Mouse (Mus musculus) midbrain, embryonic 16.5 days (tissue): ENCODE measurements around the gene Ndufa11. TPM values are rescaled to one million over a fixed set of nuclear protein-coding genes. Genes with fewer than 3 reads are reported as not detected.

ENCODE experiments used
- ATAC-seq: fragments of 200-750 bp; cut with Nextera tagmentation; 2 replicates; pipeline ENCODE4 v1.8.0; 2017; ENCODE audit warnings: moderate TSS enrichment
- H3K27ac ChIP-seq: fragments of 300-500 bp; sonication (generic); 2 replicates; pipeline ENCODE4 v1.5.1; 2014; ENCODE audit warnings: mild to moderate bottlenecking, low read length, mixed read lengths
- H3K27me3 ChIP-seq: fragments of 300-500 bp; sonication (generic); 2 replicates; pipeline ENCODE4 v1.6.1; 2014; ENCODE audit warnings: low read depth, low read length, mixed read lengths; ENCODE audit not compliant: control insufficient read depth, insufficient read depth
- H3K36me3 ChIP-seq: fragments of 300-500 bp; sonication (generic); 2 replicates; pipeline ENCODE4 v1.6.1; 2014; ENCODE audit warnings: mild to moderate bottlenecking, low read length, moderate library complexity, mixed read lengths; ENCODE audit not compliant: control insufficient read depth, insufficient read depth
- H3K4me1 ChIP-seq: fragments of 300-500 bp; sonication (generic); 2 replicates; pipeline ENCODE4 v1.6.1; 2014; ENCODE audit warnings: mild to moderate bottlenecking, low read length, mixed read lengths; ENCODE audit not compliant: control insufficient read depth, insufficient read depth
- H3K4me2 ChIP-seq: fragments of 300-500 bp; sonication (generic); 2 replicates; pipeline ENCODE4 v1.6.1; 2014; ENCODE audit warnings: mild to moderate bottlenecking, low read length, mixed read lengths
- H3K4me3 ChIP-seq: fragments of 300-500 bp; sonication (generic); 2 replicates; pipeline ENCODE4 v1.5.1; 2014; ENCODE audit warnings: low read depth, mild to moderate bottlenecking, low read length, moderate library complexity, mixed read lengths
- H3K9ac ChIP-seq: fragments of 300-500 bp; sonication (generic); 2 replicates; pipeline ENCODE4 v1.6.1; 2014; ENCODE audit warnings: low read depth, low read length, mixed read lengths
- H3K9me3 ChIP-seq: fragments of 300-500 bp; sonication (generic); replicated peaks from 2 replicates; pipeline ENCODE4 v1.6.1; 2014; ENCODE audit warnings: mild to moderate bottlenecking, low read length, mixed read lengths; ENCODE audit not compliant: control insufficient read depth, poor library complexity, severe bottlenecking
- WGBS: fragments of 180-500 bp; shearing (Covaris S2); extraction: QIAGEN DNeasy Blood & Tissue Kit; methylation state at CpG from one replicate; pipeline ENCODE4 v1.1.7; 2014; 5-methylcytosine and 5-hydroxymethylcytosine counted together
- polyA plus RNA-seq: library from polyadenylated mRNA; unstranded; fragments of >200 nt; fragmentation: Nextera tagmentation; extraction: Ambion mirVana; gene quantifications from 2 replicates; pipeline ENCODE4 v1.2.1, GENCODE M21; 2015

Ndufa11 gene
- polyA plus RNA-seq, 1 experiment from 2014 or later: 497 TPM

DNA sequence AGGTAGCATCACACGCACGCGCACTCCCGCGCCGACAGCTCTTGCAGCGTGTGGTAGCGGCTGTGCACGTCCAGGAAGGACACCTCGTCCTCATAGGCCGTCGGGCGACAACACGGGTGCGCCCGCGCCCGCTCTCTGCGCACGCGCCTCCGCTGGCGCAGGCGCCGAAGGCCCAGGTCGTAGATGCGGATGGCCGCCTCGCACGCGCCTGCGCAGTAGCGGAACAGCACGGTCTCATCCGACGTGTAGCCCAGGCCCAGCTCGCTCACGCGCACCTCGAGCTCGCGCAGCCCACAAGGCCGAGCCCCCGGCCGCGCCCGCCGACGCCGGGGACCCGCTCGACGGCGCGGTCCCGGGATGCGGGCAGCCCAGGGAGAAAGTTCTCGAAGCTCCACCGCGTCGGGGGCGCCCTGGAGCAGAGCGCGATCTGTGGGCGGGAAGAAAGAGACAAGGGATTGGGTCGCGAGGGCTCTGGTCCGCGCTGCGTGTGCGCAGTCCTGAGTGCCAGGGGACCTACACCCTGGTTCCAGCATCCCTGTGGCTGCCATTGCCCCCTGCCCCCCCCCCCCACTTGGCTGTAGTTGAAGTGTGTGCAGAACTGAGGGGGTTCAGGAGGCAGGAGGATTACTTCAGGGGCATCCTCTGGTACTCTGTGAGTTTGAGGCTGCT lies 34.0 kb downstream of the Ndufa11 start:
- Histone ChIP-seq H3K27me3 (peaks cover 53% of the 10 kb centered on the region), H3K36me3 (no peaks in the 10 kb centered on the region), H3K9ac (peak overlapping the region; percentile 52; the same call in 1 of the 2 replicates), H3K27ac (no peak overlapping the region), H3K9me3 (no peaks in the 10 kb centered on the region), H3K4me1 (no peaks in the 10 kb centered on the region), H3K4me2 (peak overlapping the region; percentile 55), H3K4me3 (peak overlapping the region; percentile 37)
- WGBS: 18% methylated on average over 65 of the region's 71 CpGs
- ATAC-seq: peak; percentile 85

GRCm38 (mm10) chr17:56753452-56753851 lies 35.9 kb downstream of the Ndufa11 start:
- Histone ChIP-seq H3K4me2 (no peak overlapping the region), H3K27ac (no peak overlapping the region), H3K4me1 (peaks cover 14% of the 10 kb centered on the region), H3K9me3 (no peaks in the 10 kb centered on the region), H3K4me3 (no peak overlapping the region), H3K9ac (no peak overlapping the region), H3K27me3 (peaks cover 72% of the 10 kb centered on the region), H3K36me3 (no peaks in the 10 kb centered on the region)
- 23% methylated on average over 15 of the region's 15 CpGs for WGBS
- no peak for ATAC-seq

DNA sequence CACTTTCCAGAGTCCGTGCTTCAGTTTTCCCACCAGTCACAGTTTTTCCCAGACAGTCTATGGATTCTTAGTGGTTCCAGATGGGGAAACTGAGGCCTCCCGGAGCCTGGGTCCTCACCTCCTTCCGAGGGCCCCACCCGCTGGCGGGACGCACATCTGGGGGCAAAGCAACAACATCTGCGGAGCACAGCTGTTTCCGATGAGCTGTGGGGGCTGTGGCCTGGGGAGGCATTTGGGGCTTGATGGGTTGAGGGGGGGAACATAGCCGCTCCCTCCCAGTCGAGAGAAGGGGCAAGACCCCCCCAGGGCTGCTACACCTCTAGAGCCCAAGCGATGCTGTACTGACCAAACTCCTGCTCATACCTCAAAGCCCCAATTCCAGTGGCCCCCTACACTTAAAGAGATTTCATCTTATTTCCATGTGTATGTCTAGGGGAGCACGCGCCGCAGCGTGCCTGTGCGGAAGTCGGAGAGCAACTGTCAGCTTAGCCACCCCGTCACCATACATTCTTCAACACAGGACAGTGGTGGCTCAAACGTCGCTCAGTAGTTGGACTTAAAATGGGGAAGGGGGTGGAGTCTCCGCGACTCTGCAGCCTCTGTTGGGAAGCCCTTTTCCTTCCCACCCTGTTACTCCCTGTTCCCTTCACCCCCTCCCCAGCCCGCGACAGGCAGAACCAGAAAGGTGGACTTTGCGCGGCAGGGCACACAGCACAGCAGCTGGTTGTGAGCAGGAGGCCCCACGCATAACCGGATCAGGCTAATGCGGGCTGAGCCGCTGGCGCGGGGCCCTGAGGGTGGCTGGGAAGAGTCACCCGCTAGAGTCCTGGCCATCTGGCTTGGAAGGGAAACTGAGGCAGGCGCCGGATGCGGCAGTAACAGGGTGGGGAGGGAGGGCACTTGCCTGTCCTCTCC lies 37.0 kb downstream of the Ndufa11 start:
- H3K27ac ChIP-seq: no peak overlapping the region
- no peak overlapping the region for H3K4me3 ChIP-seq
- no peak overlapping the region for H3K4me2 ChIP-seq
- H3K4me1 ChIP-seq: peaks cover 14% of the 10 kb centered on the region
- H3K36me3 ChIP-seq: no peaks in the 10 kb centered on the region
- no peaks in the 10 kb centered on the region for H3K9me3 ChIP-seq
- H3K27me3 ChIP-seq: peaks cover 71% of the 10 kb centered on the region
- ATAC-seq: no peak
- 13% methylated on average over 36 of the region's 36 CpGs for WGBS
- H3K9ac ChIP-seq: no peak overlapping the region

GRCm38 (mm10) chr17:56756703-56757399 lies 39.3 kb downstream of the Ndufa11 start:
- Histone ChIP-seq H3K9me3 (no peaks in the 10 kb centered on the region), H3K4me1 (peaks cover 14% of the 10 kb centered on the region), H3K27me3 (peaks cover 66% of the 10 kb centered on the region), H3K9ac (peak overlapping the region; percentile 61), H3K4me2 (peak overlapping the region; percentile 86), H3K36me3 (no peaks in the 10 kb centered on the region), H3K27ac (no peak overlapping the region), H3K4me3 (peak overlapping the region; percentile 47)
- WGBS: 2% methylated on average over 46 of the region's 51 CpGs
- ATAC-seq: no peak

DNA sequence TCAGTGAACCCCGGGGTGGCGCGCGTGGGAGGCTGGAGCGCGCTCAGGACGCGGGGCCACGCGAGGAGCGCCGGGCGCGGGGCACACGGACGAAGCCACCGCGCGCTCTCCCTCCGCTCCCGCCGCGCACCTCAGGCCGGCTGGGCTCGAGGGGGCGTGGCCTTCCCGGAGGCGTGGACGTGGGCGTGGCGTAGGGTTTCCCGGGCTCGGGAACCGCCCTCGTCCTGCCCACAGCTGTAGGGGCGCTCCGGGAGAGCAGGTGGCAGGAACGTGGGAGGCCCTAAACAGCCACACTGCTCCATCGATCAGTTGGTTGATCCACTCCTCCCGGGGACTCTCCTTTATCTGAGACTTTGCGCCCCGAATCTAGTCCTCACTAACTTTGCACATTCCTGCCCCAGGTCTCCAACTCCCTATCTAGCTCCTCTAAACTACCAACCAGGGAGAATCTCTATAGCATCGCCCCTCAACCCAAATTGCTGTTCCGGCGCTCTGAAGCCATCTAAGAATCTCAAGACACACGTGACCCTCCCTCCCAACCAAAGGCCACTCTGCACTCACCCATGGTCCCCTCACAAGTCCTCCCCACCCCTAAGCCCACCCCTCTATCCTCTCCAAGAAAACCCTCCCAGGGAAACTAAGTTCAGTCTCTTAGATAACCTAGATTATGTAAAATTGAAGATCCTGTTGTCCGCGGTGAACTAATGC lies 40.0 kb downstream of the Ndufa11 start, which contains the start of gene Nrtn:
Gene Nrtn (minus strand): TSS at position 115 of the 708 bp plus-strand sequence.
- WGBS: under 1% methylated on average over 40 of the region's 48 CpGs
- no peaks in the 10 kb centered on the region for H3K9me3 ChIP-seq
- H3K4me1 ChIP-seq: peaks cover 17% of the 10 kb centered on the region
- ATAC-seq: no peak
- H3K4me2 ChIP-seq: peak within 1 kb of the TSS; percentile 86
- H3K4me3 ChIP-seq: peak within 1 kb of the TSS; percentile 47
- H3K36me3 ChIP-seq: no peaks in the 10 kb centered on the region
- H3K27me3 ChIP-seq: peaks cover 60% of the 10 kb centered on the region
- no peak within 1 kb of the TSS for H3K27ac ChIP-seq
- H3K9ac ChIP-seq: peak within 1 kb of the TSS; percentile 61

DNA sequence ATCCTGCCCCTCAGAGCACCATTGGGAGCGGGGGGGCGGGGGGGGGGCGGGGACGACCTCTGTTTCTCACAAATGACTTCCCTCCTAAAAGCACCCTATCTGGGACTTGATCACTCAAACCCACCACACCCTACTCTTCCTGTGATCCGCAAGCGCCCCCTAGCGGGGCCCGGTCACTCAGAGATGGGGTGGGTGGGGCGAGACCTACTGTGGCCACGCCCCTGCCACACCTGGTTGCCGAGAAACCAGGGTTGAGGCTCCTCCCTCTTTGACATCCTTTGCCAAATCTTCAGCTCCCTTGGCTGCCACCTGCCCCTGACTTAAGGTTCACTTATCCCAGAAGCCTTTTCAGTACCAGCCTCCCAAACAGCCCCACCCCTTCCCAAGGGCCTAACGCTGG lies 40.6 kb downstream of the Ndufa11 start:
- Histone ChIP-seq H3K9me3 (no peaks in the 10 kb centered on the region), H3K9ac (no peak overlapping the region), H3K4me1 (peaks cover 23% of the 10 kb centered on the region), H3K27me3 (peaks cover 55% of the 10 kb centered on the region), H3K4me3 (no peak overlapping the region), H3K36me3 (no peaks in the 10 kb centered on the region), H3K27ac (no peak overlapping the region), H3K4me2 (no peak overlapping the region)
- ATAC-seq: no peak
- 5% methylated on average over 12 of the region's 12 CpGs for WGBS

- Histone ChIP-seq H3K9me3 (no peaks in the 10 kb centered on the region), H3K27me3 (peaks cover 43% of the 10 kb centered on the region), H3K4me2 (no peak overlapping the region), H3K36me3 (no peaks in the 10 kb centered on the region), H3K27ac (no peak overlapping the region), H3K4me3 (no peak overlapping the region), H3K9ac (no peak overlapping the region), H3K4me1 (peaks cover 29% of the 10 kb centered on the region)
- WGBS: 49% methylated on average over 7 of the region's 7 CpGs
- ATAC-seq: no peak
Measured at GRCm38 (mm10) chr17:56759261-56759660, 41.7 kb downstream of the Ndufa11 start.

DNA sequence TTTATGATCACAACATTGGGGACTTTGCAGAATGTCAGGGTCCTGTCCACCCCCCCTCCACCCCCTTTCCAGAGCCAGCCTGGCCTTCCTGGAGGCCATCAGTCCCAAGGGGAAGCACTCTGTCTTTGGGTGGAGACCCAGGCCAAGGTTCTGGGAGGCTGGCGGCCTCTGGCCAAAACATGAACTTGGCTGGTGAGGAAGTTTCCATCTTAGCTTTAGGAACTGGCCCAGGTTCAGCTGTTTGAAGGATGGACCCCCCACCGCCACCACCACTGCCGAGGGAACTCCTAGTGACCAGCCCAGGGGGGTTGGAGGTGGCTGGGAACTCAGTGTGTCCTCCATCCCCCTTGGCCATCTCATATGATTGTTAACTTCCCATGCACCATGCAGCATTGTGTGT lies 43.5 kb downstream of the Ndufa11 start:
- 75% methylated on average over 3 of the region's 3 CpGs for WGBS
- H3K4me3 ChIP-seq: no peak overlapping the region
- no peak overlapping the region for H3K4me2 ChIP-seq
- H3K9ac ChIP-seq: no peak overlapping the region
- peaks cover 25% of the 10 kb centered on the region for H3K27me3 ChIP-seq
- no peaks in the 10 kb centered on the region for H3K36me3 ChIP-seq
- H3K9me3 ChIP-seq: no peaks in the 10 kb centered on the region
- H3K4me1 ChIP-seq: peaks cover 35% of the 10 kb centered on the region
- no peak overlapping the region for H3K27ac ChIP-seq
- ATAC-seq: no peak
